Mouse (Mus musculus) megakaryocyte, embryonic 14.5 days (primary cell): ENCODE measurements around the gene Gpr107.

ENCODE experiments used
- FLI1 ChIP-seq: IDR thresholded peaks from 2 replicates; pipeline ENCODE4 v1.6.1; 2012; ENCODE audit warnings: low read length, inconsistent platforms, mixed read lengths
- GATA1 ChIP-seq: IDR thresholded peaks from 3 replicates; pipeline ENCODE4 v1.6.1; 2012; ENCODE audit warnings: mixed read lengths, low read length, inconsistent platforms, borderline replicate concordance

GRCm38 (mm10) chr2:31182786-31183330 is 30.7 kb downstream of the Gpr107 start:
- no peak for TF ChIP-seq GATA1
- no peak for TF ChIP-seq FLI1
